Mouse (Mus musculus) CH12.LX (cell line): ENCODE measurements at regions not wholly inside any gene's neighbourhood (a gene's known extent, or its start where the extent isn't known, plus 50 kb on each side); places are given as distances from the start of the nearest gene placed in this dataset.

Experiments
- DNase-seq: peaks from one replicate; pipeline ENCODE4 v3.0.0-alpha.2; 2013; ENCODE audit errors: extremely low read depth
- H3K27ac ChIP-seq: 2 replicates; pipeline ENCODE4 v1.5.1; 2012; ENCODE audit warnings: low read depth, mild to moderate bottlenecking, control low read depth, moderate library complexity; ENCODE audit not compliant: insufficient read depth
- H3K27me3 ChIP-seq: replicated peaks from 2 replicates; pipeline ENCODE3; 2012; ENCODE audit warnings: inconsistent platforms
- H3K36me3 ChIP-seq, 2 experiments: replicated peaks in 1 of 2; 2 replicates each; pipeline versions ENCODE3 to v1.6.1; 2012; ENCODE audit warnings: inconsistent platforms in 1 of 2, low read length in 1 of 2, mild to moderate bottlenecking in 1 of 2, mixed read lengths in 1 of 2, moderate library complexity in 1 of 2; ENCODE audit not compliant: control insufficient read depth in 1 of 2, insufficient read depth in 1 of 2
- H3K4me1 ChIP-seq, 2 experiments: 2 replicates each; pipeline ENCODE4 v1.6.1; 2012; ENCODE audit warnings: inconsistent platforms in 1 of 2, moderate library complexity in 1 of 2; ENCODE audit not compliant: insufficient read depth in 2 of 2, control insufficient read depth in 1 of 2
- H3K4me2 ChIP-seq: 2 replicates; pipeline ENCODE4 v1.6.1; 2012; ENCODE audit warnings: low read depth, mild to moderate bottlenecking, control low read depth; ENCODE audit not compliant: poor library complexity, insufficient read depth, severe bottlenecking
- H3K4me3 ChIP-seq, 3 experiments: fragments of 150-350 bp in 1 of 3; sonication (generic) in 1 of 3; replicated peaks in 1 of 3; 2 replicates each; pipeline versions ENCODE3 to v1.5.1; 2011 to 2012; ENCODE audit warnings: low read depth in 2 of 3, low read length in 2 of 3, mild to moderate bottlenecking in 2 of 3, moderate library complexity in 2 of 3, control low read depth in 1 of 3, improper control_type of control experiment in 1 of 3, inconsistent platforms in 1 of 3, mixed read lengths in 1 of 3; ENCODE audit not compliant: poor library complexity in 1 of 3
- H3K79me2 ChIP-seq: replicated peaks from 2 replicates; pipeline ENCODE4 v1.6.1; 2012; ENCODE audit warnings: mild to moderate bottlenecking, moderate library complexity; ENCODE audit not compliant: control insufficient read depth, poor library complexity, insufficient read depth, severe bottlenecking; ENCODE audit errors: extremely low read depth
- H3K9ac ChIP-seq: 2 replicates; pipeline ENCODE4 v1.6.1; 2012; ENCODE audit warnings: low read depth, mild to moderate bottlenecking, control low read depth, moderate library complexity; ENCODE audit not compliant: insufficient read depth
- H3K9me3 ChIP-seq: replicated peaks from 2 replicates; pipeline ENCODE3; 2012; ENCODE audit warnings: low read length, inconsistent platforms, mixed read lengths
- BHLHE40 ChIP-seq: IDR thresholded peaks from 2 replicates; pipeline ENCODE4 v1.6.1; 2011; ENCODE audit warnings: mild to moderate bottlenecking, low read depth, low read length, improper control_type of control experiment
- CHD2 ChIP-seq: IDR thresholded peaks from 2 replicates; pipeline ENCODE4 v1.6.1; 2011; ENCODE audit warnings: low read length, improper control_type of control experiment
- MAFK ChIP-seq: IDR thresholded peaks from 2 replicates; pipeline ENCODE4 v1.6.1; 2011; ENCODE audit warnings: low read length, improper control_type of control experiment; ENCODE audit not compliant: insufficient replicate concordance
- MEF2A ChIP-seq: IDR thresholded peaks from 2 replicates; pipeline ENCODE4 v1.6.1; 2014; ENCODE audit warnings: low read depth, mild to moderate bottlenecking, inconsistent platforms, low read length, improper control_type of control experiment, borderline replicate concordance
- POLR2AphosphoS2 ChIP-seq: IDR thresholded peaks from 2 replicates; pipeline ENCODE4 v1.6.1; 2011; ENCODE audit warnings: low read depth, low read length, improper control_type of control experiment
- SIN3A ChIP-seq: IDR thresholded peaks from 2 replicates; pipeline ENCODE4 v1.6.1; 2012; ENCODE audit warnings: low read length, improper control_type of control experiment, inconsistent platforms
- ZMIZ1 ChIP-seq: IDR thresholded peaks from 2 replicates; pipeline ENCODE4 v1.6.1; 2012; ENCODE audit warnings: low read depth, mild to moderate bottlenecking, inconsistent platforms, low read length, improper control_type of control experiment
- ZNF384 ChIP-seq: IDR thresholded peaks from 2 replicates; pipeline ENCODE4 v1.6.1; 2012; ENCODE audit warnings: low read depth, low read length, improper control_type of control experiment, inconsistent platforms
- dilution Hi-C: fragments of 300-500 bp; cut with MboI; formaldehyde crosslinking; loops from 2 replicates; pipeline ENCODE4 v1.14.3; 2020; ENCODE audit warnings: low sequenced_read_pairs; ENCODE audit not compliant: extremely low pct_unique_long_range_greater_than_20kb, extremely low pct_ligation_motif_present
- in situ Hi-C: fragments of 300-500 bp; cut with MboI; formaldehyde crosslinking; loops from 3 replicates; pipeline ENCODE4 v1.14.3; 2019; ENCODE audit warnings: low sequenced_read_pairs, low pct_ligation_motif_present, low pct_unique_long_range_greater_than_20kb, mixed read lengths

DNA sequence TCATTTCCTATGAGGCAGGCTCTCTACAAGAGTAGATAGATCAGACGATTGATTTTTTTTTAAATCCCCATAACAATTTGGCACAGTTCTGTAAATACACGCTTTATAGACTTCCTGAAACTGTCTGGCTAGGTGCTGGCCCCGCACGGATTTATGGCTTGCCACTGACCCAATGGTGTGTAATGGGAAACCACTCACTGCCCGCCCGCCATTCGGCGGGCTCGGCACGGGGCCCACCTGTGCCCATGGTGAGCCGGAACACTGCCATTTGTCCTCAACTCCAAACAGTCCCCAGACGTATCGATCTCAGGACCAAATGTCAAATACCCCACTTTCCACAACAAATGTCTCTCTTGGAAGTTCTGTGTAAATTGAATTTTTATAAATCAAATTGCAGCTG lies 475.8 kb upstream of the Fam19a5 start:
- H3K4me3 ChIP-seq = no peak overlapping the region
- H3K36me3 ChIP-seq = no peaks in the 10 kb centered on the region
- dilution Hi-C loops (no loop called here), in situ Hi-C loops (no loop called here)
- peaks cover 83% of the 10 kb centered on the region for H3K9me3 ChIP-seq
- no peaks in the 10 kb centered on the region for H3K79me2 ChIP-seq
- H3K4me2 ChIP-seq = no peak overlapping the region
- H3K4me1 ChIP-seq = no peaks in the 10 kb centered on the region
- no peak overlapping the region for H3K9ac ChIP-seq
- H3K27ac ChIP-seq = no peak overlapping the region
- no peaks in the 10 kb centered on the region for H3K27me3 ChIP-seq
- DNase-seq = no peak
- TF ChIP-seq BHLHE40 = no peak

DNA sequence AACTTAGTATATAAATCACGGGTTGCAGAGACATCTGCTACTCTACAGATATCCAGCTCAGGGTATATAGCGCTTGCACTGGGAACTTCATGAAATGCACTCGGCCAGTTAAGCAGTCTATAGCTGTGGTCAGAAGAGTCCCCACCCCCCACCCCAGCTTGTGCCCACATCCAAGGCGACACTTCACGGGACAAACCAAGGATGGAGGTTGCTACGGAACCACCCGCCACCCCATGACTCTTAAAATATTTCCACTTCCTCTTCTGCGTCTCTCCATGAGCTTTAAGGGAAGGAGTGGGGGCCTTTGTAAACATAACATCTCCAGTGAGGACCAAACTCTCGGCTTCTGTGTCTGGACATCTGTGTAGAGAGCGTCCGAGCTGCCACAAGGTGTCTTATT lies 469.5 kb upstream of the Fam19a5 start:
- DNase-seq = no peak
- no peaks in the 10 kb centered on the region for H3K79me2 ChIP-seq
- dilution Hi-C loops (no loop called here), in situ Hi-C loops (no loop called here)
- no peak overlapping the region for H3K4me2 ChIP-seq
- H3K4me1 ChIP-seq = no peaks in the 10 kb centered on the region
- peaks cover 76% of the 10 kb centered on the region for H3K9me3 ChIP-seq
- no peak overlapping the region for H3K4me3 ChIP-seq
- H3K27ac ChIP-seq = no peak overlapping the region
- H3K27me3 ChIP-seq = no peaks in the 10 kb centered on the region
- no peaks in the 10 kb centered on the region for H3K36me3 ChIP-seq
- no peak for TF ChIP-seq POLR2AphosphoS2
- no peak for TF ChIP-seq CHD2
- H3K9ac ChIP-seq = no peak overlapping the region

DNA sequence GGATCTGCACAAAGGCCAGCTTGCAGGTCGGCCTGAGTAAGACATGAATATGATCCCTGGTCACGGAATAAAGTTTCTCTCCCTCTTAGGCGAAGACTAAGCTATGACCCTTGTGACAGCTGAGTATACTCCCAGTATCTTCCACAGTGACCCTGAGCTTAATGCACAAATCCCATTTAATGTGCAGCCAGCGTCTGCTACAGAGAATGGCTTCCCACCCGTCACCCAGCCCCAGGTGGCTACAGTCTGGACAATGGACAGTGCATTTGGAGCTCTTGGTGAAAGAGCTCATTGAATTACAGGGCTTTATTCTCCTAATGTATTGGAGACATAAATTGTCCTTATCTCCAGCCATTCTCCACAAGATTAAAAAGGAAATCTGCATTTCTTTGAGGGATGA lies 454.3 kb upstream of the Fam19a5 start:
- peaks cover 89% of the 10 kb centered on the region for H3K9me3 ChIP-seq
- H3K27ac ChIP-seq = no peak overlapping the region
- no peak overlapping the region for H3K4me2 ChIP-seq
- TF ChIP-seq ZMIZ1 = no peak
- no peak for TF ChIP-seq MAFK
- no peak for TF ChIP-seq MEF2A
- no peaks in the 10 kb centered on the region for H3K79me2 ChIP-seq
- H3K9ac ChIP-seq = no peak overlapping the region
- in situ Hi-C loops = no loop called here
- DNase-seq = no peak
- no peaks in the 10 kb centered on the region for H3K4me1 ChIP-seq
- no peaks in the 10 kb centered on the region for H3K36me3 ChIP-seq
- H3K4me3 ChIP-seq = no peak overlapping the region
- dilution Hi-C loops = no loop called here
- H3K27me3 ChIP-seq = no peaks in the 10 kb centered on the region

DNA sequence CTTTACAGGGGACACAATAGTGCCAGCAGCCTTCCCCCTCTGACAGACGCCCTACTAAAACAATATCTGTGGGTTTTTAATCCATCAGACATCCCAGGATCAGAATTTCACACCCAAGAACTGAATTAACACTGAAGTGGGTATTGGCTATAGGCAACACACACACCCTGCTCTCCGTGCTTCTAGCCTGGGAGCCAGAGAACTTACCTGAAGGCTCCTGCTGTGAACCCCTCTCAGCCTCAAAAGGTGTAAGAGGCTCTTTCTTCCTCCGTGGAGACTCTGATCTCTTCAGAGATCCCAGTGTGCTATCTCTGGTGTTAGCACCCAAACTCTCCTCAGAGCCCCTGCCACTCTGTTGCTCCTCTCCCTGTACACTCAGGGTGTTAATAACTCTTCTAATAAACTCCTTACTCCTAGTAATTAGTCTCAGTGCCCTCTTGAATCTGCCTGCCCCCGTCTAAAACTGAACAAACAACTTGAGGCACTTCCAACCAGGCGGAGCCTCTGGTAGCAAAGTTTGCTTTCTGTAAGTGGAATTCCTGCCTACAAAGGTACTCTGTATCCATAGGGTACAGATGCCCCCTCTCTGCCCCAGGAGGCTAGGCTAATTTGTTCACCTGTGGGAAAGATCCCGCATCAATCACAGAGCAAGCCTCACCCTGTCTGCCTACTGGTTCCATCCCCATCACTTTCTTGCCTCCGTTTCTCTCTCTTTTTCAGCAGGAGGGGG lies 452.9 kb upstream of the Fam19a5 start:
- in situ Hi-C loops (no loop called here), dilution Hi-C loops (no loop called here)
- H3K4me1 ChIP-seq = no peaks in the 10 kb centered on the region
- no peak overlapping the region for H3K27ac ChIP-seq
- no peak overlapping the region for H3K9ac ChIP-seq
- peaks cover 91% of the 10 kb centered on the region for H3K9me3 ChIP-seq
- H3K79me2 ChIP-seq = no peaks in the 10 kb centered on the region
- no peak for DNase-seq
- H3K27me3 ChIP-seq = no peaks in the 10 kb centered on the region
- no peak overlapping the region for H3K4me2 ChIP-seq
- TF ChIP-seq SIN3A (no peak), ZNF384 (no peak)
- no peak overlapping the region for H3K4me3 ChIP-seq
- no peaks in the 10 kb centered on the region for H3K36me3 ChIP-seq
